Comparison of ENCODE assay signal across 16 mouse cellular contexts in genomic region chr3:147325522-147325921, GRCm38 (mm10).
"Had no signal": no experiment of that assay in that cellular context is flagged by ENCODE, and none has a peak within 500 bp of the region (broad histone marks: within the 10 kb centered on the region; RNA-seq: fewer than 3 reads in every experiment).

No protein-coding gene starts in this region.

- DNase-seq: retina, postnatal 1 day; right cerebral cortex, adult 18-20 months; right cerebral cortex, postnatal 14 days; right cerebral cortex, postnatal 25 days; right cerebral cortex, postnatal 4 days; spleen, adult 18-20 months; thymus, adult 18-20 months; thymus, adult 2 months; thymus, postnatal 14 days; thymus, postnatal 25 days; thymus, postnatal 36 days; thymus, postnatal 4 days had no signal

- H3K4me3 ChIP-seq: neural tube, embryonic 13.5 days; neural tube, embryonic 15.5 days; stomach, embryonic 15.5 days had no signal

- H3K36me3 ChIP-seq: neural tube, embryonic 13.5 days; neural tube, embryonic 15.5 days; stomach, embryonic 15.5 days had no signal

- H3K27me3 ChIP-seq: neural tube, embryonic 13.5 days; neural tube, embryonic 15.5 days; stomach, embryonic 15.5 days had no signal

- H3K27ac ChIP-seq: neural tube, embryonic 13.5 days; neural tube, embryonic 15.5 days; stomach, embryonic 15.5 days; stomach, postnatal 0 days had no signal

- H3K9me3 ChIP-seq: neural tube, embryonic 13.5 days; neural tube, embryonic 15.5 days; stomach, embryonic 15.5 days had no signal

- H3K9ac ChIP-seq: neural tube, embryonic 13.5 days; neural tube, embryonic 15.5 days; stomach, embryonic 15.5 days had no signal

- H3K4me1 ChIP-seq: neural tube, embryonic 13.5 days; neural tube, embryonic 15.5 days; stomach, embryonic 15.5 days had no signal

- H3K4me2 ChIP-seq: neural tube, embryonic 13.5 days; neural tube, embryonic 15.5 days; stomach, embryonic 15.5 days had no signal
